Mouse (Mus musculus) neural tube, embryonic 11.5 days (tissue): ENCODE measurements around the gene Ctps. TPM values are rescaled to one million over a fixed set of nuclear protein-coding genes. Genes with fewer than 3 reads are reported as not detected.

ENCODE experiments used
- ATAC-seq: fragments of 200-750 bp; cut with Nextera tagmentation; 2 replicates; pipeline ENCODE4 v1.8.0; 2017; ENCODE audit warnings: moderate number of reproducible peaks, mild to moderate bottlenecking, moderate TSS enrichment, moderate library complexity; ENCODE audit not compliant: insufficient read depth, low FRiP score, low TSS enrichment
- DNase-seq: peaks from one replicate; pipeline ENCODE4 v3.0.0-alpha.2; 2015; ENCODE audit warnings: low spot score
- H3K27ac ChIP-seq: fragments of 300-500 bp; sonication (generic); 2 replicates; pipeline ENCODE4 v1.5.1; 2014; ENCODE audit warnings: low read depth, mild to moderate bottlenecking, low read length
- H3K27me3 ChIP-seq: fragments of 300-500 bp; sonication (generic); 2 replicates; pipeline ENCODE4 v1.6.1; 2014; ENCODE audit warnings: mild to moderate bottlenecking, low read length, mixed read lengths; ENCODE audit not compliant: control insufficient read depth, insufficient read depth
- H3K36me3 ChIP-seq: fragments of 300-500 bp; sonication (generic); 2 replicates; pipeline ENCODE4 v1.6.1; 2014; ENCODE audit warnings: mild to moderate bottlenecking, low read length, moderate library complexity, mixed read lengths; ENCODE audit not compliant: control insufficient read depth, insufficient read depth
- H3K4me1 ChIP-seq: fragments of 300-500 bp; sonication (generic); 2 replicates; pipeline ENCODE4 v1.6.1; 2014; ENCODE audit warnings: low read length, mixed read lengths; ENCODE audit not compliant: control insufficient read depth, insufficient read depth
- H3K4me2 ChIP-seq: fragments of 300-500 bp; sonication (generic); 2 replicates; pipeline ENCODE4 v1.6.1; 2014; ENCODE audit warnings: low read depth, mild to moderate bottlenecking, moderate library complexity
- H3K4me3 ChIP-seq: fragments of 300-500 bp; sonication (generic); 2 replicates; pipeline ENCODE4 v1.5.1; 2014; ENCODE audit warnings: low read depth, low read length
- H3K9ac ChIP-seq: fragments of 300-500 bp; sonication (generic); 2 replicates; pipeline ENCODE4 v1.6.1; 2014; ENCODE audit warnings: mild to moderate bottlenecking, low read length
- H3K9me3 ChIP-seq: fragments of 300-500 bp; sonication (generic); 2 replicates; pipeline ENCODE4 v1.6.1; 2016; ENCODE audit warnings: low read length; ENCODE audit not compliant: control insufficient read depth
- WGBS: fragments of 180-500 bp; shearing (Covaris S2); extraction: QIAGEN DNeasy Blood & Tissue Kit; methylation state at CpG from one replicate; pipeline ENCODE4 v1.1.7; 2014; 5-methylcytosine and 5-hydroxymethylcytosine counted together
- polyA plus RNA-seq: library from polyadenylated mRNA; unstranded; fragments of >200 nt; fragmentation: Nextera tagmentation; extraction: Ambion mirVana; gene quantifications from 2 replicates; pipeline ENCODE4 v1.2.1, GENCODE M21; 2014

Ctps gene
- polyA plus RNA-seq, 1 experiment from 2014 or later = 135 TPM

DNA sequence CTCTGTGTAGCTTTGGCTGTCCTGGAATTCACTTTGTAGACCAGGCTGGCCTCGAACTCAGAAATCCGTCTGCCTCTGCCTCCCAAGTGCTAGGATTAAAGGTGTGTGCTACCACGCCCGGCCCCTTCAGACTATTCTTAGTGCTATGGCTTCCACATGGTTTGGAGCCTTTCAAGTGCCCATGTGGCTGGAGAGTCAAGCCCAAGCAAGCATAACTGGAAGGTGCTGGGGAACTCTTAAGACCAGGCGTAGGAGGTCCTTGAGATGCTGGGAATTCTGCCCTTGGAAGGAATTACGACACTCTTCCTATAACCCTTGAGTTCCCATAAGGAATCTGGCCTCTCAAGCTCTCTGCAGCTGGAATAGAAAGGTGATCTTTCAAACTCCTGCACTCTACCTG lies 13.5 kb downstream of the Ctps start:
- Histone ChIP-seq H3K9me3 (no peaks in the 10 kb centered on the region), H3K9ac (no peak overlapping the region), H3K4me3 (no peak overlapping the region), H3K27me3 (no peaks in the 10 kb centered on the region), H3K27ac (no peak overlapping the region), H3K36me3 (peaks cover 17% of the 10 kb centered on the region), H3K4me1 (no peaks in the 10 kb centered on the region), H3K4me2 (no peak overlapping the region)
- WGBS = 91% methylated on average over 6 of the region's 6 CpGs
- DNase-seq (no peak), ATAC-seq (no peak)

DNA sequence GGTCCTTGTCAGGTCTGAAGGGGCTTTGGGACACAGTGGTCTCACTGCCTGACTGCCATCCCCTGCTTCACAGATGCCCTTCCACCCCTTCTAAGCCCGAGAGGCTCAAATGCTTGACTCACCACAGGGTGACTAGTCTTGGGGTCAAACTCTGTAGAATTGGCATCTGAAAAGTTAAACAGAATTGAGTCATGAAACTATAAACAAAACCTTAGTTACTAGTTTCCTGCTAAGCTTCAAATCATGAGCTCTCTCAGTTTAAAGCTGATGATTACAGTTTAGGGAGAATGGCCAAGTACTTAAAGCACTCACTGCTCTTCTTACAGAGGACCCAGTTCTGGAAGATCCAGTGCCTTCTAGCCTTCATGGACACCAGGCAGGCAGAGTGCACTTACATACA lies 25.2 kb downstream of the Ctps start:
- H3K36me3 ChIP-seq = peaks cover 23% of the 10 kb centered on the region
- H3K9me3 ChIP-seq = no peaks in the 10 kb centered on the region
- H3K27me3 ChIP-seq = no peaks in the 10 kb centered on the region
- DNase-seq (no peak), ATAC-seq (no peak)
- no peak overlapping the region for H3K27ac ChIP-seq
- H3K4me1 ChIP-seq = no peaks in the 10 kb centered on the region
- no peak overlapping the region for H3K9ac ChIP-seq
- H3K4me3 ChIP-seq = no peak overlapping the region
- 85% methylated on average over 1 of the region's 1 CpGs for WGBS
- no peak overlapping the region for H3K4me2 ChIP-seq

DNA sequence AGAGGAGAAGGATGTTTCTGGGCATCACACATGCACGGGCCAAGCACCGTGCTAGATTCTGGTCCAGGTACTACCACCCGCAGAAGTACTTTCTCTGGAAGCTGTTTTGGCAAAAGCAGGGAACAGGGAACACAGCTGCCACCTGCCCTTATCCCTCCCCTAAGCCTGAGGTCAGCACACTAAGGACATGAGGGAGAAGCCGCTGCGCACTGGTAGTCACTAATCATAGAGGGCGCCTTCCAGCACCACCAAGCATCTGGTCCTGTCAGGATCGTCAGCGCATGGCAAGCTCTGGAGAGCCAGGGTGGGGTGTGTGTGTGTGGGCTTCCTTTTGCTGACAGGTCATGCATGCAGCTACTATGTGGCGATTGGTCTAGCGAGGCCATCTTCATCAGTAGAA lies 31.4 kb downstream of the Ctps start:
- Histone ChIP-seq H3K36me3 (peaks cover 25% of the 10 kb centered on the region), H3K27me3 (no peaks in the 10 kb centered on the region), H3K4me3 (no peak overlapping the region), H3K4me1 (no peaks in the 10 kb centered on the region), H3K4me2 (no peak overlapping the region), H3K9ac (no peak overlapping the region), H3K27ac (no peak overlapping the region), H3K9me3 (no peaks in the 10 kb centered on the region)
- WGBS = 97% methylated on average over 10 of the region's 10 CpGs
- no peak for DNase-seq
- ATAC-seq = no peak

DNA sequence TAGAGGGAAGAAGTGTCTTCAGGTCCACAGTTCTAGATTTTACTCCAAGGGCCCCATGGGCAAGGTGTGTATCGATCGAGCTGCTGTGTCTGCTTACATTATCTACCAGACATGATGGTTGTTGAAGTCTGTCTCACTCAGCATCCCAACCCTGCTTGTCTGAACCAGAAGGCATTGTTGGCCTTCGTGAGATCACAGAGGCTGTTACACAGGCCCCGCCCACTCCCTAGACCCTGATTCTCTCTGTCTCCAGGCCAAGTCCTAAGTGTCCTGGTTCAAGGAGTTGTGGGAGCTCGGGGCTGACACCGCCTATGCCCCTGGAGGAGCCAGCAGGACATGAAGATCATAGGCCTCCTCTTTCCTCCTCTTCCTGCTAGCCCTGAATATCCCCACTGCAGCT lies 38.1 kb downstream of the Ctps start, which contains the start of gene Slfnl1:
TSS of gene Slfnl1 (plus strand) at position 246 of the 400 bp plus-strand sequence.
- 94% methylated on average over 6 of the region's 6 CpGs for WGBS
- peaks cover 10% of the 10 kb centered on the region; the same call in 1 of the 2 replicates for H3K36me3 ChIP-seq
- ATAC-seq (no peak), DNase-seq (no peak)
- H3K27me3 ChIP-seq = no peaks in the 10 kb centered on the region
- no peaks in the 10 kb centered on the region for H3K4me1 ChIP-seq
- H3K9me3 ChIP-seq = no peaks in the 10 kb centered on the region
- H3K4me2 ChIP-seq = no peak within 1 kb of the TSS
- H3K27ac ChIP-seq = no peak within 1 kb of the TSS
- H3K9ac ChIP-seq = no peak within 1 kb of the TSS
- H3K4me3 ChIP-seq = no peak within 1 kb of the TSS

DNA sequence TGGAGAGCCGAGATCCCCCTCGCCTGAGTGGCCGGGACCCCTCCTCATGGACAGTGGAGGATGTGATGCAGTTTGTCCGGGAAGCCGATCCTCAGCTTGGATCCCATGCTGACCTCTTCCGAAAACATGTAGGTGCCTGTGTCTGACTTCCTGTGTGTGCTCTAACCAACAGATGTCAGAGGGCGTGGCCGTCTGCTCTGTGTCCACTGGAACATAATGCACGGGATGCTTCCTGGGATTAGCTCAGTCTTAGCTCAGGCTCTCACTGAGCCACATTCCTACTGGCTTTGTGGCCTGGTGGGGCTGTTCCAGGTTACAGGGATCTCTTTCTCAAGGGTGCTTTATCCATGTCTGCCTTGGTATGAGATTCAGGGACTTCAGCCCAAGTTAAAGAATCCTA lies 41.9 kb downstream of the Ctps start:
- Histone ChIP-seq H3K9ac (no peak overlapping the region), H3K36me3 (peaks cover 16% of the 10 kb centered on the region), H3K4me1 (no peaks in the 10 kb centered on the region), H3K27ac (no peak overlapping the region), H3K4me2 (no peak overlapping the region), H3K27me3 (no peaks in the 10 kb centered on the region), H3K4me3 (no peak overlapping the region), H3K9me3 (no peaks in the 10 kb centered on the region)
- WGBS = 88% methylated on average over 9 of the region's 9 CpGs
- DNase-seq (no peak), ATAC-seq (no peak)

DNA sequence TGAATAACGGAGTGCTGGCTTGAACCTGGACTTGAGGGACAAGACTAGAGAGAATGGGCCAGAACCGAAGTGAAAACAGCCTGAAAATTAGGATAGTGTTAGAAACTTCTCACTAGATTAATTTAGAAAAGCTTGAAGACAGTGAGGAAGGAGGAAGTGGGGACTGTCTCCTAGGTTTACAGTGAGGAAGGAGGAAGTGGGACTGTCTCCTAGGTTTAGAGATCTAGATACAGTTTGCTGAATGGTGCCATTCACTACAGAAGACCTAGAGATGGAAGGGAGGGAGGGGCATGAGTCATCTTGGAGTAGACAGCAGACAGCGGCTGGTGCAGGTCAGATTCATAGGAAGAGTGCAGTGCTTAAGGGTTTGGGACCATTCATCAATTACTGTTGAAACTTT lies 47.0 kb downstream of the Ctps start:
- peaks cover 8% of the 10 kb centered on the region for H3K36me3 ChIP-seq
- 94% methylated on average over 3 of the region's 3 CpGs for WGBS

DNA sequence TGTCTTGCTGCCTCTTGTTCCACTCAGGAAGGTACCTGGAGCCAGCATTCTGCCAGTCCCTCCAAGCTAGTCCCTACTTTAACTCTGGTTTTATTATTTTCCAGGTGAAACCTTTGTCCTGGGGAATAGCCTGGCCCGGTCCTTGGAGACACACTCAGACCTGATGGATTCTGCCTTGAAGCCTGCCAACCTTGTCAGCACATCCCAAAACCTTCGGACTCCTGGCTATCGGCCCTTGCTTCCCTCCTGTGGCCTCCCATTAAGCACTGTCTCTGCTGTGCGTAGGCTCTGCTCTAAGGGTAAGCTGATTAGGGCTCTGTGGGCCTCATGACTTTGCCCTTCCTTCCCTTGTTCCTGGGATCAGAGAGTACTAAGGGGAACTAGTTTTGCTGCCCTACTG lies 47.7 kb downstream of the Ctps start:
- peaks cover 8% of the 10 kb centered on the region for H3K36me3 ChIP-seq
- H3K27ac ChIP-seq = no peak overlapping the region
- no peak overlapping the region for H3K4me2 ChIP-seq
- 94% methylated on average over 4 of the region's 4 CpGs for WGBS
- no peak for ATAC-seq
- no peaks in the 10 kb centered on the region for H3K27me3 ChIP-seq
- H3K9ac ChIP-seq = no peak overlapping the region
- no peak overlapping the region for H3K4me3 ChIP-seq
- no peaks in the 10 kb centered on the region for H3K9me3 ChIP-seq
- H3K4me1 ChIP-seq = no peaks in the 10 kb centered on the region
- DNase-seq = no peak

More for the DNA sequence above, 47.0 kb downstream of the Ctps start:
- Histone ChIP-seq H3K9ac (no peak overlapping the region), H3K4me1 (no peaks in the 10 kb centered on the region), H3K9me3 (no peaks in the 10 kb centered on the region), H3K27ac (no peak overlapping the region), H3K4me3 (no peak overlapping the region), H3K4me2 (no peak overlapping the region), H3K27me3 (no peaks in the 10 kb centered on the region)
- no peak for DNase-seq
- ATAC-seq = no peak

DNA sequence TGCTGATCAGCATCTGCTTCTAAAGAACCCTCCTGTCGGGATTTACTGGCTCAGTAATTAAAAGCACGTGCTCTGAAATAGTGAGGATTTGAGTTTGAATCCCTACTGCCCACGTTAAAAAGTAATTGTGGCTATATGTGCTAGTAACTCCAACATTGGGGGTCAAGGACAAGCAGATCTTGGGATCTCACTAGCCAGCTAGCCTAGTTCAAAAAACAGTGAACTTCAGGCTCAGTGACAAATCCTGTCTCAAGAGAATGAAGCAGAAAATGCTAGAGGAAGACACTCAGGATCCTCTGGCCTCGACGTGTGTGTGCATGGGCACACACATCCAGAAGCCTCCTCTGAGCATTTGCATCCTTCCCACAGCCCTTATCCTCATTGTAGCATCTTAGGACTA lies 48.3 kb downstream of the Ctps start:
- no peaks in the 10 kb centered on the region for H3K27me3 ChIP-seq
- no peaks in the 10 kb centered on the region for H3K4me1 ChIP-seq
- DNase-seq (no peak), ATAC-seq (no peak)
- 77% methylated on average over 5 of the region's 5 CpGs for WGBS
- H3K27ac ChIP-seq = no peak overlapping the region
- no peaks in the 10 kb centered on the region for H3K9me3 ChIP-seq
- no peak overlapping the region for H3K9ac ChIP-seq
- no peak overlapping the region for H3K4me2 ChIP-seq
- H3K36me3 ChIP-seq = peaks cover 13% of the 10 kb centered on the region
- H3K4me3 ChIP-seq = no peak overlapping the region

DNA sequence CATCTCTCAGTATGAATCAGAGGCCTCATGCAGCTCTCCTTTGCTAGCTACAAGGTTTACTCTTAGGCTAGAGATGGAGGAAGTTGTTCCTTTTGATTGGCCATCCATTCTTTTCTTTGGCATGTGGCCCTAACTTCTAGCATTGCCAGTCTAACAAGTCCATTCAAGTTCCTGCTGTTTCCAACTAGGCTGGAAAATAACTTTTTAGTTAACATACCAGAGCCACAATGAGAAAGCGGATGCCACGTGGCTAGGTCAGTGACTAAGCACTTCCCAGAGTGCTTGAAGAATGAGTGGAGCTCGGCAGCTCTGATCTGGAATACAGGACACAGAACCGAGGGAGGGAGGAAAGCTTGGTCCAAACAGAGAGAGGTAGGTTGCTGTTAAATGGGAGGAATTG lies 52.7 kb downstream of the Ctps start:
- DNase-seq (no peak), ATAC-seq (no peak)
- WGBS = 92% methylated on average over 4 of the region's 4 CpGs
- Histone ChIP-seq H3K4me3 (no peak overlapping the region), H3K4me1 (no peaks in the 10 kb centered on the region), H3K9ac (no peak overlapping the region), H3K4me2 (no peak overlapping the region), H3K36me3 (peaks cover 7% of the 10 kb centered on the region), H3K27ac (no peak overlapping the region), H3K9me3 (no peaks in the 10 kb centered on the region), H3K27me3 (no peaks in the 10 kb centered on the region)
